In genomic region chr6:51437665-51438064, GRCm38 (mm10) we compare ENCODE assay signal across 12 mouse cellular contexts. TPM values are rescaled to one million over a fixed set of nuclear protein-coding genes. Genes with fewer than 3 reads are reported as not detected.
DNase-seq lines count a peak whose midpoint lies in the region; ATAC-seq and TF ChIP-seq lines count a peak whose summit lies in the region.
"Had no signal": no experiment of that assay in that cellular context is flagged by ENCODE, and none has a peak within 500 bp of the region (broad histone marks: within the 10 kb centered on the region; RNA-seq: fewer than 3 reads in every experiment).

No protein-coding gene starts in this region.

- TF ChIP-seq EP300 in heart, postnatal 0 days (IDR thresholded peaks at IDR 0.05; ENCODE audit: low read depth) = no peak

- DNase-seq in embryonic facial prominence, embryonic 14.5 days (ENCODE audit: low spot score) = peak; percentile 71
- DNase-seq in embryonic facial prominence, embryonic 10.5 days (ENCODE audit: low spot score) = no peak
- peak; percentile 51 to 57 for DNase-seq in kidney, postnatal 25 days
- no peak for DNase-seq in kidney, adult 11 months
- peak; percentile 73 for DNase-seq in 3T3-L1 (ENCODE audit: low read depth, low spot score)
- DNase-seq in heart, postnatal 0 days (ENCODE audit: low spot score) = peak; percentile 63
- no peak for DNase-seq in T-cell, adult 2 months (ENCODE audit: low spot score)
- DNase-seq in cerebellum, adult 8-10 months = no peak
- DNase-seq: gastrocnemius, adult 2 months; thymus, adult 18-20 months had no signal

- no peak overlapping the region for H3K4me3 ChIP-seq in embryonic facial prominence, embryonic 14.5 days (ENCODE audit: low read depth, low read length)
- H3K4me3 ChIP-seq in embryonic facial prominence, embryonic 10.5 days = no peak overlapping the region
- H3K4me3 ChIP-seq in heart, postnatal 0 days (ENCODE audit: low read depth, low read length) = no peak overlapping the region
- H3K4me3 ChIP-seq: gastrocnemius, adult 2 months had no signal

- 68% methylated on average over 4 of the region's 4 CpGs for WGBS in embryonic facial prominence, embryonic 14.5 days
- 90% methylated on average over 4 of the region's 4 CpGs for whole genome bisulfite sequencing in embryonic facial prominence, embryonic 10.5 days
- 11% methylated on average over 4 of the region's 4 CpGs for WGBS in heart, postnatal 0 days

- no peak overlapping the region for H3K27ac ChIP-seq in embryonic facial prominence, embryonic 14.5 days (replicated peaks; ENCODE audit: low read depth, low read length)
- no peak overlapping the region for H3K27ac ChIP-seq in embryonic facial prominence, embryonic 10.5 days (replicated peaks)
- H3K27ac ChIP-seq in heart, postnatal 0 days (ENCODE audit: low read depth) = peak overlapping the region; percentile 81
- H3K27ac ChIP-seq: gastrocnemius, adult 2 months; hindbrain, embryonic 14.5 days; macrophage had no signal

- H3K4me1 ChIP-seq in embryonic facial prominence, embryonic 14.5 days (ENCODE audit: control insufficient read depth, insufficient read depth, low read length) = peaks cover 5% of the 10 kb centered on the region; the same call in 1 of the 2 replicates
- H3K4me1 ChIP-seq in embryonic facial prominence, embryonic 10.5 days = peaks cover 19% of the 10 kb centered on the region
- peaks cover 17% of the 10 kb centered on the region for H3K4me1 ChIP-seq in heart, postnatal 0 days (ENCODE audit: control insufficient read depth, insufficient read depth)

- no peaks in the 10 kb centered on the region for H3K36me3 ChIP-seq in embryonic facial prominence, embryonic 14.5 days (ENCODE audit: control insufficient read depth, insufficient read depth, low read length)
- no peaks in the 10 kb centered on the region for H3K36me3 ChIP-seq in embryonic facial prominence, embryonic 10.5 days (replicated peaks)
- H3K36me3 ChIP-seq in heart, postnatal 0 days (replicated peaks; ENCODE audit: control insufficient read depth, insufficient read depth, low read length) = no peaks in the 10 kb centered on the region

- no peak for TF ChIP-seq CTCF in heart, postnatal 0 days (IDR thresholded peaks at IDR 0.05; ENCODE audit: low read depth)

- H3K27me3 ChIP-seq in embryonic facial prominence, embryonic 14.5 days (replicated peaks; ENCODE audit: control insufficient read depth, insufficient read depth, low read length) = peaks cover 25% of the 10 kb centered on the region
- H3K27me3 ChIP-seq in embryonic facial prominence, embryonic 10.5 days (replicated peaks; ENCODE audit: low read depth, poor library complexity, severe bottlenecking) = peaks cover 60% of the 10 kb centered on the region
- H3K27me3 ChIP-seq in heart, postnatal 0 days (ENCODE audit: control insufficient read depth, insufficient read depth, low read length) = peaks cover 5% of the 10 kb centered on the region; the same call in 1 of the 2 replicates

- no peak for ATAC-seq in embryonic facial prominence, embryonic 14.5 days (ENCODE audit: low read depth)
- ATAC-seq in heart, postnatal 0 days (ENCODE audit: insufficient read depth, low read depth) = peak; percentile 83

- no peaks in the 10 kb centered on the region for H3K9me3 ChIP-seq in embryonic facial prominence, embryonic 14.5 days (ENCODE audit: control insufficient read depth, low read length)
- H3K9me3 ChIP-seq in embryonic facial prominence, embryonic 10.5 days = no peaks in the 10 kb centered on the region
- H3K9me3 ChIP-seq in heart, postnatal 0 days (replicated peaks; ENCODE audit: control insufficient read depth, low read length) = no peaks in the 10 kb centered on the region

- no peak overlapping the region for H3K4me2 ChIP-seq in embryonic facial prominence, embryonic 14.5 days (ENCODE audit: low read depth, low read length)
- H3K4me2 ChIP-seq in heart, postnatal 0 days (ENCODE audit: low read depth, low read length) = no peak overlapping the region
- H3K4me2 ChIP-seq: hindbrain, embryonic 14.5 days had no signal

- no peak overlapping the region for H3K9ac ChIP-seq in embryonic facial prominence, embryonic 14.5 days (ENCODE audit: low read depth, low read length)
- H3K9ac ChIP-seq in heart, postnatal 0 days (replicated peaks; ENCODE audit: low read depth, low read length) = no peak overlapping the region
- H3K9ac ChIP-seq: hindbrain, embryonic 14.5 days had no signal

RNA-seq across cellular contexts. Expression of gene Nfe2l3, which starts 5.2 kb away (rescaled TPM):
- 4.0 and 4.1 TPM in 2 replicates for polyA plus RNA-seq in embryonic facial prominence, embryonic 14.5 days (2014; fragmentation: Nextera tagmentation; extraction: Ambion mirVana)
- 1.3 and 1.6 TPM in 2 replicates for polyA plus RNA-seq in embryonic facial prominence, embryonic 10.5 days (2016; fragmentation: Nextera tagmentation; extraction: Ambion mirVana)
- total RNA-seq in heart, postnatal 0 days (2014; rRNA removed; ENCODE audit: low replicate concordance) = 2.7 and 5.0 TPM in 2 replicates
- 1.2 and 1.3 TPM in 2 replicates for polyA plus RNA-seq in heart, postnatal 0 days (2015; fragmentation: Nextera tagmentation; extraction: Ambion mirVana)
- total RNA-seq: gastrocnemius, adult 2 months had no signal
- polyA plus RNA-seq: macrophage had no signal

RNA-seq across cellular contexts. Expression of gene Hnrnpa2b1, which starts 32.0 kb away (rescaled TPM):
- 930 and 1,017 TPM in 2 replicates for polyA plus RNA-seq in embryonic facial prominence, embryonic 14.5 days (2014; fragmentation: Nextera tagmentation; extraction: Ambion mirVana)
- 2,407 and 2,547 TPM in 2 replicates for polyA plus RNA-seq in embryonic facial prominence, embryonic 10.5 days (2016; fragmentation: Nextera tagmentation; extraction: Ambion mirVana)
- total RNA-seq in heart, postnatal 0 days (2014; rRNA removed; ENCODE audit: low replicate concordance) = 145 and 171 TPM in 2 replicates
- polyA plus RNA-seq in heart, postnatal 0 days (2015; fragmentation: Nextera tagmentation; extraction: Ambion mirVana) = 718 and 775 TPM in 2 replicates

RNA-seq across cellular contexts. Expression of gene Cbx3, which starts 32.5 kb away (rescaled TPM):
- 411 and 425 TPM in 2 replicates for polyA plus RNA-seq in embryonic facial prominence, embryonic 14.5 days (2014; fragmentation: Nextera tagmentation; extraction: Ambion mirVana)
- 700 and 747 TPM in 2 replicates for polyA plus RNA-seq in embryonic facial prominence, embryonic 10.5 days (2016; fragmentation: Nextera tagmentation; extraction: Ambion mirVana)
- 66.0 and 94.1 TPM in 2 replicates for total RNA-seq in heart, postnatal 0 days (2014; rRNA removed; ENCODE audit: low replicate concordance)
- polyA plus RNA-seq in heart, postnatal 0 days (2015; fragmentation: Nextera tagmentation; extraction: Ambion mirVana) = 270 and 295 TPM in 2 replicates

Comparison
In these comparisons a context has a peak if more than half of its experiments do, and no peak if none do; other contexts are left out.
1. DNase-seq: peak in embryonic facial prominence, embryonic 14.5 days (single experiment), kidney, postnatal 25 days (2 of 2), 3T3-L1 (single experiment) and heart, postnatal 0 days (single experiment); none in embryonic facial prominence, embryonic 10.5 days (single experiment), kidney, adult 11 months (single experiment), T-cell, adult 2 months (single experiment) and cerebellum, adult 8-10 months (single experiment).